Mouse (Mus musculus): ENCODE data around the gene Atf7ip2. TPM values are rescaled to one million over a fixed set of nuclear protein-coding genes. Genes with fewer than 3 reads are reported as not detected.
"Not testable (repeated sequence)": the region's sequence is repeated elsewhere in the genome, so short reads cannot be mapped to it uniquely, and the experiment has no call there.

Atf7ip2 gene
- polyA plus RNA-seq, 1 experiment from 2014 or later, result 0.12 TPM

DNA sequence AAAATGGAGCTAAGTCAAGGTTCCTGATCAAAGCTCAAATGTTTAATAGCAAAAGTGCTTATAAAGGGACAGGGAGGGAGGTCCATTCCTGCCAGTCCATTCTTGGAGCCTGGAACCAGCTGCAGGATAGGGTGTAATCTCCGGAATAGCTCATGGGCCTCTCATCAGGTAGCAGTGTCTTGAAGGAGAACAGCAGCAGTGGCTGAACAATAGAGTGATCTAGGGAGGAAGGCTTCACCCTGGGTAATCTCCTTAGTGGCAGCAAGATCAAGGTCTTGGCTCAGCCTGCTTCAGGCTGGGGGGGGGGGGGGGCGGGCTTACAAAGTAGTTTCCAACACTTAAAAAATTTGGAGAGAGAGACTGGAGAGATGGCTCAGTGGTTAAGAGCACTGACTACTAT lies 34.8 kb downstream of the Atf7ip2 start:
- WGBS, result 45% methylated on average over 2 of the region's 2 CpGs
- no peak overlapping the region for H3K4me3 ChIP-seq (replicated peaks)
- no peak for ATAC-seq (ENCODE audit: low FRiP score)

DNA sequence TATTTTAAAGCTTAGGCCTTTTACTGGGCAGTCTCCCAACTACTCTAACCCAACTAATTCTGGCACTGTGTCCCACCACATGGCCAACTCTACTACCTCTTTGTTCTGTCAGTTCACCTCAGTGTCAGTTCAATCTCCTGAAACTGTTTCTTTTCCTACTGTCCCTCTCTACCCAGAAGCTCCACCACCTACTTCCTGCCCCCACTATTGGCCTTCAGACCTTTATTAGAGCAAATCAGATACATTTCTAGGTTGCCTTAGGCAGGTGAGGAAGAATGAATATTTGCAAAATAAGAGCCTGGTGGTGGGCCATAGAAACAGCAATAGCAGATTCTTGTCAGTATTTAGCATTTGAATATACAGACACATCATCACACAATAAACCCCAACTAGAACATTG lies 44.1 kb downstream of the Atf7ip2 start:
- H3K27ac ChIP-seq (replicated peaks), result no peak overlapping the region
- H3K4me2 ChIP-seq, result no peak overlapping the region
- no peak overlapping the region for H3K4me3 ChIP-seq (replicated peaks)
- no peaks in the 10 kb centered on the region for H3K36me3 ChIP-seq
- ATAC-seq (ENCODE audit: low FRiP score), result no peak
- H3K9ac ChIP-seq (replicated peaks), result no peak overlapping the region
- no peaks in the 10 kb centered on the region for H3K9me3 ChIP-seq (replicated peaks)
- H3K27me3 ChIP-seq (replicated peaks), result no peaks in the 10 kb centered on the region
- no peaks in the 10 kb centered on the region for H3K4me1 ChIP-seq

More for the DNA sequence above, 34.8 kb downstream of the Atf7ip2 start:
- Histone ChIP-seq H3K4me1 (no peaks in the 10 kb centered on the region), H3K9ac (replicated peaks) (no peak overlapping the region), H3K4me2 (no peak overlapping the region), H3K27ac (replicated peaks) (no peak overlapping the region), H3K9me3 (replicated peaks) (no peaks in the 10 kb centered on the region), H3K36me3 (no peaks in the 10 kb centered on the region), H3K27me3 (replicated peaks) (no peaks in the 10 kb centered on the region)

DNA sequence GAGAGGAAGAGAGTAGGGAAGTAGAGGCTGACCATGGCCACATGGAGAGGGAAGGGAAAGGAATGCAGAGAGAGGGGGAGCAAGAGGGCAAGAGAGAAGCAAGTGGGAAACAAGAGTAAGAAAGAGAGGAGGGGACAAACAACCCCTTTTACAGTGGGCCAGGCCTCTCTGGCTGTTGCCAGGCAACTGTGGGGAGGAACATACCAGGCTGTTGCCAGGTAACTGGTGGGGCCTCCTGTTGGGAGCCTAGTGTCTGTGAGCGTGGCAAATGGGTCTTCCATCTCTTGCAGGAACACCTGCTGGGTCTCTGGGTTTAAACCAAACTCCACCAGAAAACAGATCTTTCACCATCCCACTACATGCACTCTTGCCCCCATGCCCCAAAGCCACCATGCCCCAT lies 61.5 kb downstream of the Atf7ip2 start:
- no peak overlapping the region for H3K27ac ChIP-seq (replicated peaks)

DNA sequence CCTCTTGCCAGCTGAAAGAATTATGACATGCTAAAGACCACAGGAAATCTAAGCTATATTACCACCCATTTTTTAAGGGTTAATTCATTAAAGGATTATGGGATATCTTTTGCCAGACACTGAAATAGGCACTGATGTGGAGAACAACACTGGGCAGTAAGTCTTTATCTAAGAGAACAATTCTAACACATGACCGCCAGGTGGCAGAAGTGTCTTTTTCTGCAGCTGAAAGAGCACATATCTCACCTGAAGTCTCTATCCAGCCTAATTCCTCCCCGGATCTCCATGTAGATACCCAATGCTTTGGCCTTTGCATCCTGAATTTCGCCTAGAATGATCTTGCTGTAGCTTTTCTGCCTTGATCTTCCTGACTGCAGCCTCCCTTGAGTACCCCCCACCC lies 79.7 kb downstream of the Atf7ip2 start:
- H3K4me3 ChIP-seq (replicated peaks), result no peak overlapping the region
- H3K4me1 ChIP-seq, result no peaks in the 10 kb centered on the region
- 26% methylated on average over 3 of the region's 3 CpGs for WGBS
- H3K27ac ChIP-seq (replicated peaks), result no peak overlapping the region
- H3K4me2 ChIP-seq, result no peak overlapping the region
- no peak overlapping the region for H3K9ac ChIP-seq (replicated peaks)
- H3K27me3 ChIP-seq (replicated peaks), result no peaks in the 10 kb centered on the region
- no peaks in the 10 kb centered on the region for H3K36me3 ChIP-seq
- ATAC-seq (ENCODE audit: low FRiP score), result no peak
- no peaks in the 10 kb centered on the region for H3K9me3 ChIP-seq (replicated peaks)

More for the DNA sequence above, 61.5 kb downstream of the Atf7ip2 start:
- no peak for ATAC-seq (ENCODE audit: low FRiP score)
- no peak overlapping the region for H3K4me2 ChIP-seq
- WGBS, result 17% methylated on average over 1 of the region's 1 CpGs
- no peaks in the 10 kb centered on the region for H3K36me3 ChIP-seq
- no peak overlapping the region for H3K4me3 ChIP-seq (replicated peaks)
- no peaks in the 10 kb centered on the region for H3K9me3 ChIP-seq (replicated peaks)
- H3K9ac ChIP-seq (replicated peaks), result no peak overlapping the region
- no peaks in the 10 kb centered on the region for H3K27me3 ChIP-seq (replicated peaks)
- no peaks in the 10 kb centered on the region for H3K4me1 ChIP-seq

DNA sequence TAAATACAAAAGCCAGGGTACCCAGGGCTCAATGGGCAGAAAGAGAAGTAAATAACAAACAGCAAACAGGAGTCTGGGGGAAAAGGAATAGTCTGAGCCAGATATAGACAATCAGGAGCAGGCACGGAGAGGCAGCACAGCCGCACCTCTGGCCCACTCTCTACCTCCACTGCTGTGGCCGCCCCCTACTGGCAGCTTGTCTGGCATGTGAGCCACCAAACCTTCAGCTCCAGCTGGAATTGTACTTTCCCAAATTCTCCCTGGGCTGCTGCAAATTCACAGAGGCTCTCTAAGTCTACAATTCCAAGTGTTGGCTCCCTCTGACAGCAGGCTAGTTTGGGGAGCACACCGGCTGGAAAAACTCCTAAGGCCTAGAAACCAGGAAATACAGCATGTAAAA lies 82.0 kb downstream of the Atf7ip2 start:
- H3K27me3 ChIP-seq (replicated peaks), result no peaks in the 10 kb centered on the region; the same call in 1 of the 2 replicates
- no peaks in the 10 kb centered on the region for H3K36me3 ChIP-seq
- no peak overlapping the region for H3K27ac ChIP-seq (replicated peaks)
- no peak overlapping the region for H3K9ac ChIP-seq (replicated peaks)
- ATAC-seq (ENCODE audit: low FRiP score), result no peak
- no peaks in the 10 kb centered on the region for H3K9me3 ChIP-seq (replicated peaks)
- 78% methylated on average over 4 of the region's 4 CpGs for WGBS
- H3K4me2 ChIP-seq, result no peak overlapping the region
- no peak overlapping the region for H3K4me3 ChIP-seq (replicated peaks)
- no peaks in the 10 kb centered on the region for H3K4me1 ChIP-seq

DNA sequence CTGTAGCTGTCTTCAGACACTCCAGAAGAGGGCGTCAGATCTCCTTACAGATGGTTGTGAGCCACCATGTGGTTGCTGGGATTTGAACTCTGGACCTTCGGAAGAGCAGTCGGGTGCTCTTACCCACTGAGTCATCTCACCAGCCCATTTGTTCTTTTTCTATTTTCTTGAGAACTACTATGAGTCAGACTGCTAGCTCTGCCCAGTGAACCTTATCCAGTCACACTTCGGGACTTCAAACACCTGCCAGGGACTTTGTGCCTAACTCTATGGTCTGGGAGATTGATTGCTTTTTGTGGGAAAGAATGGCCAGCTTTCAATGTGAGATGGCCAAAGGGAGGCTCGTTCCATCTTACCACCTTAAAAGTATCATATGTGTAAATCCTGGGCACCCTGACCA lies 84.3 kb downstream of the Atf7ip2 start:
- H3K4me1 ChIP-seq; H3K27me3 ChIP-seq (replicated peaks); H3K9me3 ChIP-seq (replicated peaks); H3K27ac ChIP-seq (replicated peaks); H3K4me3 ChIP-seq (replicated peaks); H3K36me3 ChIP-seq; H3K4me2 ChIP-seq; H3K9ac ChIP-seq (replicated peaks); ATAC-seq (ENCODE audit: low FRiP score): not testable (repeated sequence)
- WGBS, result 84% methylated on average over 5 of the region's 5 CpGs

DNA sequence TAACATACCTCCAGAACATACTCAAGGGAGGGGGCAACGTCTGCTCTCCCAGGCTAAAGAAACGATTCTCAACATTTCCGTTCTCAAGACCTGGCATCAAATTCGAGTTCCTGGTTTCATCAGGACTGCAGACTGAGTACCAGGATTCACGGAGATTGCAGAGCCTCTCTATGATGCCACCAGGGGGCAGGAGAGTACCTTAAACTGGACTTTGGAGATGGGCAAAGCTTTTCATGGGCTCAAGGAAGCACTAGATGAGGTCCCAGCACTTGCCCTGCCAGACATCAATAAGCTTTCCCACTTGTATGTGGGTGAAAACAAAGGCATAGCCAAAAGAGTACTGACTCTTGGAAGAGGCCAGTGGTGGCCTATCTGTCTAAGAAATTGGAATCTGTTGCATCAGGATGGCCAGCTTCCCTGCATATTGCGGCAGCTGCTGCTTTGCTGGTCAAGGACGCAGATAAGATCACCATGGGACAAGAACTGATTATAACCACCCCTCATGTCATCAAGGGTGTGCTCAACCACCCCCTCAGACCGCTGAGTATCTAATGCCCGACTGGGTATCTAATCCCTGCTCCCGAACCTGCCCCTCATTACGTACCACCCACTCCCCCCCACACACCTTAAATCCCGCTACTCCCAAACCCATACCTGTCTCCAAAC lies 87.9 kb downstream of the Atf7ip2 start:
- Histone ChIP-seq H3K9me3 (replicated peaks) (no peaks in the 10 kb centered on the region), H3K36me3 (no peaks in the 10 kb centered on the region), H3K27ac (replicated peaks) (no peak overlapping the region), H3K27me3 (replicated peaks) (no peaks in the 10 kb centered on the region; the same call in 1 of the 2 replicates), H3K4me2 (no peak overlapping the region), H3K4me3 (replicated peaks) (no peak overlapping the region), H3K9ac (replicated peaks) (no peak overlapping the region), H3K4me1 (no peaks in the 10 kb centered on the region)
- 57% methylated on average over 12 of the region's 12 CpGs for WGBS
- no peak for ATAC-seq (ENCODE audit: low FRiP score)

DNA sequence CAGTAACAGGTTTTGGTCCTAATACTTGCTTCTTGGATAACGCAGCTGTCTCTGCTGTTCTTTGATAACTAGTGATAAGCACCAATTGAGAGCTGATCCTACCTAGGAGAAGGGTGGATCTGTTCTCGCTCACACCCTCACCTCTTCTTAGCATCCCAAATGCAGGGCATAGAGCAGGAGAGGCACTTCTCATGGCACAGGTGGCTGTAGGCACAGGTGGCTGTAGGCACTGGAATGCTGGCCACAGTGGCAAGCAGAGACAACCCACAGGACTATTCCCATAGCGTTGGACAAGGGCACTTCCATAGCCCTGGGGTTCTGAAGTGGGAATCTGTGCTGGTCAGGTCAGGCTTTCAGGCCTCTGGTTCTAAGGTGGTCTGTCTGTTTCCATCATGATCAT lies 89.4 kb downstream of the Atf7ip2 start:
- Histone ChIP-seq H3K27me3 (replicated peaks) (no peaks in the 10 kb centered on the region; the same call in 1 of the 2 replicates), H3K9ac (replicated peaks) (no peak overlapping the region), H3K4me2 (no peak overlapping the region), H3K27ac (replicated peaks) (no peak overlapping the region), H3K36me3 (no peaks in the 10 kb centered on the region), H3K4me3 (replicated peaks) (no peak overlapping the region), H3K9me3 (replicated peaks) (no peaks in the 10 kb centered on the region), H3K4me1 (no peaks in the 10 kb centered on the region)
- 88% methylated on average over 3 of the region's 3 CpGs for WGBS
- no peak for ATAC-seq (ENCODE audit: low FRiP score)

DNA sequence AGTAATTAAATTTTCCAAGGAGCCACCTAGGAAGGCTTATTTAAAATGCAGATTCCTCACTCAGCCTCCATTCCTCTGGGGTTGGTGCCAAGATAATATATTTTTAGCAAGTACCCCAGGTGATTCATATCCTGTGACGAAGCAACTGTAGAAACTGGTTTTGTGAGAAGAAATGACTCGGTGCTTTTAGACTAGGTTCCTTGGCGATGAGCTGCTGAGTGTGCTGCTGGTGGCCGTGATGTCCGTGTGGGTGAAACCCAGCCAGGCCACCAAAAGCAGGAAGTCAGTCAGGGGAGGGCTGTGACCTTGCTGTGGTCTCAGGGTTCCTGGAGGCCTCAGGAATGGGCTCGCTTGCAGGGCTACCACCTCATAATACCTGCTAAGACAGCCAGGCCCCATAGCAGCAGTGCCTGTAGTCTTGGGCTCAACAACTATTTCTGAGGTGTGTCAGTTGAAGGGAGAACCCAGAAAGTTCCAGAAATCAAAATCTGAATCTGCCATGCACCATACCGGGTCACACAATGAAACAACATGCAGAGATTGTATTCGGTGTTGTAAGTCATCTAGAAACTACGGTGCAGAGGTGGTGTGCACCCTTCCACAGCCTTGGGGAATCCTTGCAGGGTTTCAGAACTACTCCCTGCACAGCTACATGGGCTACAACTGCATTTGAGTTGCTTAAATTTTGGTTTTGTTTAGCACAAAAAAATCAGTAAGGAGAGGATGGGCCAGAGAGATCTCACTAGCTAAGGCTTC lies 94.2 kb downstream of the Atf7ip2 start:
- H3K27ac ChIP-seq (replicated peaks), result no peak overlapping the region
- ATAC-seq (ENCODE audit: low FRiP score), result no peak
- no peak overlapping the region for H3K4me2 ChIP-seq
- no peaks in the 10 kb centered on the region for H3K36me3 ChIP-seq
- no peak overlapping the region for H3K9ac ChIP-seq (replicated peaks)
- no peaks in the 10 kb centered on the region for H3K27me3 ChIP-seq (replicated peaks)
- WGBS, result 85% methylated on average over 9 of the region's 9 CpGs
- no peaks in the 10 kb centered on the region for H3K4me1 ChIP-seq
- no peaks in the 10 kb centered on the region for H3K9me3 ChIP-seq (replicated peaks)
- H3K4me3 ChIP-seq (replicated peaks), result no peak overlapping the region

DNA sequence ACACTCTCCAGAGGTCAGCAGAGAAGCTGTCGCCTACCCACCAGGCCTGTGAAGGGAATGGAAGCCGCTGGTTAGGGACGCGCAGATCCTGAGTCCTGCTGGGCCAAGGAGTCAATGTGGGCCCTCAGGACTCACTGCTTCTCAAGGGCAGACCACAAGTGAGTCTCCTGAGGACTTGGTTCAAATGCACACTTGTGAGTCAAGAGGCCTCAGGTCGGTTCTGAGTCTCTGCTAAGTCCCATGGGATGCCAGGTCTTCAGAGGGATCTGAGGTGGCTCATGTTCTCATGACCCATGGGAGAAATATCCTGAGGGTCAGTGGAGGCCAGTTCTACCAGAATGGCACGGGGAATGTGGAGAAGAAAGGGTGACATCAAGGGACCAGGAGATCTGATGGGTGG lies 95.6 kb downstream of the Atf7ip2 start:
- no peak overlapping the region for H3K4me2 ChIP-seq
- H3K4me1 ChIP-seq, result no peaks in the 10 kb centered on the region
- 89% methylated on average over 6 of the region's 6 CpGs for WGBS
- no peak overlapping the region for H3K4me3 ChIP-seq (replicated peaks)
- no peaks in the 10 kb centered on the region for H3K36me3 ChIP-seq
- no peak for ATAC-seq (ENCODE audit: low FRiP score)
- H3K27me3 ChIP-seq (replicated peaks), result no peaks in the 10 kb centered on the region
- H3K27ac ChIP-seq (replicated peaks), result no peak overlapping the region
- no peak overlapping the region for H3K9ac ChIP-seq (replicated peaks)
- no peaks in the 10 kb centered on the region for H3K9me3 ChIP-seq (replicated peaks)

DNA sequence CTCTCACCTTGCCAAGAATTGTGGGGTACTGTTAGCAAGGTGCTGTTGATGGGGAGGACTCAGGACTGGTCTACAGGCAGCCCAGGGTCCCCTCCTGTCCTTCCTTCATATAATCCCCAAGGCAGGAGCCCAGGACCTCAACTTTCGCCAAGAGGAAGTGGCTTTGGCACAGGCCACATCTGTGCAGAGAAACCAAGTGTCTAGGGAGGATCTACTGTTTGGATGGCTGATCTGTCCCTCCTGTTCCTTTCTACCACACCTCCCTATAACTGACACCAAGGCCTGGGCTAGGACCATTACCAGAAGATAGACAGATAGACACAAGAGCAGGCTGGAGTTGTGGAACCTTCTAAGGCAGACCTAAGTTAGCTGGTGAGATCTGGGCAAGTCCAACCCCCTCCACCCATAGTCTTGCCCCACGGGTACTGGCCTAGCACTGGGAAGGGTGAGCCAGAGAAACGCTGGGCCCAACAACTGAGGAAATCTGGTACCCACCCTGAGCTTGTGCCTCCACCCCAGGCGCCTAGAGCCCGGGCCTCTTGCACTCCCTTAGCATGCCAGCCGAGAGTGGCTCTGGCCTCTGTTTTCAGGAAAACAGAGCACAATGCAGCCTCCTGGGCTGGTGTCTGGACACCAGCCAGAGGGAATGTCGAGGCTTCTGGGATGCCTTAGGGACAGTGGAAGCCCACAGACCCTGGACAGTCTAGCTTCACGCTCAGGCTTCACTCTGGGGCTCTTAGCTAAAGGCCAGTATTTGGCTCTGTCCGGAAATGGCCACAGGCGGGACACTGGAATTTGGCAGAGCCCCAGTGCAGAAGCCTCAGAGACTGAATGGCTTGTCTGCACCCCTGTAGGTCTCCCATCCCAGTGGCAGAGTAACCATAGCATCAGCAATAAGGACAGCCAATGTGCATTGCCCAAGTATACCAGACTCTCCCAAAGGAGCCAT lies 105.5 kb downstream of the Atf7ip2 start:
- ATAC-seq (ENCODE audit: low FRiP score), result no peak
- 82% methylated on average over 10 of the region's 10 CpGs for WGBS
- no peaks in the 10 kb centered on the region for H3K9me3 ChIP-seq (replicated peaks)
- no peak overlapping the region for H3K4me3 ChIP-seq (replicated peaks)
- H3K27me3 ChIP-seq (replicated peaks), result no peaks in the 10 kb centered on the region
- no peak overlapping the region for H3K4me2 ChIP-seq
- H3K4me1 ChIP-seq, result peaks cover 6% of the 10 kb centered on the region; the same call in 1 of the 2 replicates
- no peak overlapping the region for H3K9ac ChIP-seq (replicated peaks)
- no peak overlapping the region for H3K27ac ChIP-seq (replicated peaks)
- no peaks in the 10 kb centered on the region for H3K36me3 ChIP-seq
